Mouse (Mus musculus): ENCODE data around the gene Gstp2.

DNA sequence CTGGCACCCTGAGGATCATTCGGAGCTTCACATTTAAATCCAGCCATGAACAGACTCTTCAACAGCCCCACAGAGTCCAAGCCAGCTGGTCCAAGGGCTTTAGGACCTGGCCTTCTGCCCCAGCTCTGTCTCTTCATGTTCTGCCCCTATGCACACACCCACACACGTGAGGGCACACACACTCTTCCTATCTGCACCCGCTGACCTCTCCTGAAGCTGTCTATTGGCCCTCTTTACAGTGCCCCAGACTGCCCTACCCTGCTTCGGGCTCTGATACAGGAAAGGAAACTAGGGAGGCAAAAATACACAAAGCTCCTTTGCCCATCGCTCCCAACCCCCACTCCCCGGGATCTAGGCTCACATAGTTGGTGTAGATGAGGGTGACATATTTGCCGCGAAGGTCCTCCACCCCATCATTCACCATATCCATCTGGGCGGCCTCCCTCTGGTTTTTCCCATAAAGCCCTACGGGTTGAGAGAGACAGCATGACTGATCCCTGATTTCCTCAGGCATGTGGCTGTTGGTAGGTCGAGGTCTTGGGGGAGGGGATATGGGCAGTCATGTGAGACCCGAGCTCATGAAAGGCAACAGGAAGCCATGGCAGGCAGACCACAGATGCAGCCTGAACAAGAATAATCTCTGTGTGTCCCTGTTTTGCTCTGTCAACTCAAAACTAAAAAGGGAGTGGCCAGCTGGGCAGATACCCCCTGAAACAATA lies 9.3 kb downstream of the Gstp2 start:
- TF ChIP-seq CTCF (IDR thresholded peaks at IDR 0.05; ENCODE audit: low read depth) (no peak), EP300 (IDR thresholded peaks at IDR 0.05; ENCODE audit: low read depth) (no peak)

Data from liver, postnatal 0 days (tissue).